Mouse (Mus musculus): ENCODE results near the gene Shb.

The Shb gene

GRCm38 (mm10) chr4:45532375-45532774, at the start of gene Shb:
Gene Shb (minus strand): TSS chr4:45532470.
- no peak for DNase-seq (ENCODE audit: low read depth)

DNA sequence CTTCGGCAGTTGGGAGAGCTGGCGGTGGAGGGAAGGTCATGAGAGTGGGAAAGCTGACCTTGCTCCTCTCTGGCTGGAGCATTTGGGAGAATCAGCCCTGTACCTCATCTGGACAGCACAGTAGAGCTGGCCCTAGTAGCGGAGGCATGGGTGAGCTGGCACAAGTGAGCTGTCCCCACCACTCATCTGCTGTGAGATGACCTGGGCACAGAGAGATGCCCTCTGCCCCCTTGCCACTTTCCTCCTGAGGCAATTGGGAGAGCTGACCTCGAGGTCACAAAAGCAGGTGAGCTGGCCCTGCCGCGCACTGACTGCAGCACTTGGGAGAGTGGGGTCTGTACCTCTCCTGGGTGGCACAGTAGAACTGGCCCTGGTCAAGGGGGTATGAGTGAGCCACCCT, 48.8 kb upstream of the Shb start:
- DNase-seq (ENCODE audit: low read depth) = no peak

GRCm38 (mm10) chr4:45578554-45579370, 46.5 kb upstream of the Shb start:
- DNase-seq (ENCODE audit: low read depth) = no peak

DNA sequence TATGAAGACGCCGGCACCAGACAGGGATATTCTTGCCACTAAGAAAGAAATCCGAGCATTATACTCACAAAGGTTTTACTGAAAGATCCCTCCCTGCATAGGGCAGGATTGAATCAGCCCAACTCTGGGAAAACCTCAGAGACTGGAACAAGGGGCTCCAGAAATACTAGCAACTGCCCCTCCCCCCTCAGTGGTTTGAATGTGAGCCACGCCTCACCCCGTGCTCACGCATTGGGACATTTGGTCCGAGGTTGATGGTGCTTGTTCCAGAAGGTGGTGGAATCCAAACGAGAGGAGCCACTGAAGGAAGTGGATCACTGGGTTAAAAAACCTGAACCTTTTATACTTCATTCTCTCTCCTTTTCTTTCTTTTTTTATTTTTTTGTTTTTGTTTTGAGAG, 45.4 kb upstream of the Shb start:
- no peak for DNase-seq (ENCODE audit: low read depth)

DNA sequence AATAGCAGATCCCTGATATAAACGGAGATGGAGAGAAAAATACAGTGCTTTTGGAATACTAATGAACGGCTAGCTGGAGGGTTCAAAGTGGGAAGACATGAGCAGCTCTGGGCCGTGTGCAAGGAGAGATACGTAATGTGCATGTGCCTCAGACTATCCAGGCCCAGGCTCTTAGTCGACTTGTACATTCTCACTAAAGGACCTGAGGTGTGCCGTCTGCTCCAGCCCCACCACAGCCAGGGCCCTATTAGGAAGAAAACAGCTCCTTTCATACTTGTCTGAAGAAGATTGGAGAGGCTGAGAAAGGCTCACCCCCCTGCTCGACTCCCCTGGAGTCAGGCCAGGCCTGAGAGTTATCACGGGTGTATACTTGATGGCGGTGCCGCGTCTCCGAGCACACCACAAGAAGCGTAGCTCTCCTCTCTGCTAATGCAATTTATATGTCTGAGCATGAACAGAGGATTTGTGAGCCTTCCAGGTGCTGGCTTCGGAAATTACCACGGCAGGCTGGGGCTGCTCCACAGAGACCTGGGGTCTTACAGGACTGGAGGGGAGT, 42.4 kb upstream of the Shb start:
- no peak for DNase-seq (ENCODE audit: low read depth)

DNA sequence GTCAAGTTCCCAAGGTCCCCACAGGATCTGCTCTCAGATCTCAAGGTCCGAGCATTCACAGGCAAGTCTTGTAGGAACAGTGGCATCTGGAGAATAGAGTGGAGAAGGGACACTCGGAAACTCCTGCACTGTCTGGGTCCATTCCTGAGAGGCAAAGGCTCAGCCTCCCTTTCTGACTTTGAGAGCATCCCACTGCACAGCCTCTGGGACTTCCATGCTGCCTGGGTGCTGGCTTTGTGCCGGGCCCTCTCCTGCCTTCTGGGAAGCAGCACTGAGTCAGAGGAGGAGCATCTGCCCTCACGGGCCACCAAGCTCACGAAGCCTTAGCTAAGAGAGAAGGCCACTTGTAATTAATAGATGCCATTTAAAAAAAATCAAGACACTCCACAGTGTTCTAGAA, 37.3 kb upstream of the Shb start:
- DNase-seq (ENCODE audit: low read depth) = no peak

DNA sequence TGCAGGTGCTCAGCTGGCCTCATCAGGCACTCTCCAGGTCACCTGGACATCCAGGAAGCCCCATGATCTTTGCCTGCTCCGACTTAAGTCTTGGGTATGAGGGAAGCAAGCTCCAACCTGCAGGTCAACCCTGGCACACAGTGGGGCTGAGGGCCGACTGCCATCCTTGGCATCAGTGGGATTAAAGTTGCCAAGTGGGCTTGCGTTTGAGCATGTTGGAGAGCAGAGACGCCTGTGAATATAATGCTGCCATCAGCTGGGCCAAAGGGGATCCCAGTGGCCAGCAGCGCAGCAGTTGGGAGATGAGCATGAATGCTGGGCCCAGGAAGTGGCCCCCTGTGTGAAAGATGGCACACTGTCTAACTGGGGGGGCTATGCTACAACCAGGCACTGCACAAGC, 25.9 kb upstream of the Shb start:
- no peak for DNase-seq (ENCODE audit: low read depth)

GRCm38 (mm10) chr4:45552571-45552970, 20.3 kb upstream of the Shb start:
- no peak for DNase-seq (ENCODE audit: low read depth)

GRCm38 (mm10) chr4:45550970-45551369, 18.7 kb upstream of the Shb start:
- DNase-seq (ENCODE audit: low read depth) = no peak

GRCm38 (mm10) chr4:45549514-45549913, 17.2 kb upstream of the Shb start:
- no peak for DNase-seq (ENCODE audit: low read depth)

GRCm38 (mm10) chr4:45545851-45546250, 13.6 kb upstream of the Shb start:
- no peak for DNase-seq (ENCODE audit: low read depth)

- no peak for DNase-seq (ENCODE audit: low read depth)
Measured at GRCm38 (mm10) chr4:45543481-45544051, 11.3 kb upstream of the Shb start.

DNA sequence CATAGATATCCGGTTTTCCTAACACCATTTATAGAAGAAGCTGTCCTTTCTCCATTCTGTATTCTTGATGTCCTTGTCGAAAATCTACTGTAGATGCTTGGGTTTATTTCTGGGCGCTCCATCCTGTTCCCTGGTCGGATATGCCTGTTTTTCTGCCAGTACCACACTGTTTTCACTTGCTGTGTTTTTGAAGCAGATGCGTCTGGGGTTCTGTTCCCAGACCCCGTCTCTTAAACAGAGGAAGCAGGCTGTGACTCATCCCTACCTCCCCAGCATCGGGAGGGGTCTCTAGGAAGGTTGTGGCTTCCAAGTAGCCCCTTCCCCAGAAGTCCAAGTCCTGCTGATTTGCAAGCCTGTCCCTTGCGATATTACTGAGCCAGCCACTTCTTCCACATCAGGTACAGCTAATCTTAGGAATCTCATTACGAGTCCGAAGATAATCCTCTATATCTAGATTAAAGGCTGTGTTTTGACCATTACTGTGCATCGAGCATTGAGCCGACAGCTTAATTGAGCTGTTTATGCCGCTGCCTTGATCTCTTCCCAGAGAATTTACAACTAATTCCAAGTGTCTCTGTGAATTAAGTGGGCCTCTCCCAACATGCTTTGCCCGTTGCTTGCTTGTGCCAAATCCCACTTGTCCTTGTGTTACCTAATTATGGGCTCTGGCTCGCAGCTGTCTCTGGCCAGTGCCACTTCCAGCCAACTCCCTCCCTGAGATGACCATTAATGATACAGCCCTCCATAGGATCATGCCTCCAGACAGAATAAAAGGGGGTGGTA, 8.1 kb upstream of the Shb start:
- DNase-seq (ENCODE audit: low read depth) = no peak

DNA sequence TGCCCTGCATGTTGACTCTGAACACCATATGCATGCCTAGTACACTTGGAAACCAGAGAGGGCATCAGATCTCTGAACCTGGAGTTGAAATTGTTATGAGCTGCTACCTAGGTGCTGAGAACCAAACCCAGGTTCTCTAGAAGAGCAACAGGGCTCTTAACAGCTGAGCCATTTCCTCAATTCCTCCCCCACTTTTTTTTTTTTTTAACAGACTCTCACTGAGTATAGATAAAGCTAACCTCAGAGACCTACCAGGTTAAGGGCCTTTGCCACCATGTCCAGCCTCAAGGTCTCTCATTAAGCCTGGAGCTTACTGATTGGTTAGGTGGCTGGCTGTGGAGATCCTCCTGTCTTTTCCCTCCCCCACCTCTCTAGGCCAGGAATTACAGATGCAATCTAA, 6.9 kb upstream of the Shb start:
- no peak for DNase-seq (ENCODE audit: low read depth)

- no peak for DNase-seq (ENCODE audit: low read depth)
Measured at GRCm38 (mm10) chr4:45533436-45533940, 1.2 kb upstream of the Shb start.

- DNase-seq (ENCODE audit: low read depth) = peak; percentile 75
Measured at GRCm38 (mm10) chr4:45530662-45531542, 1.4 kb downstream of the Shb start.

GRCm38 (mm10) chr4:45529986-45530597, 2.2 kb downstream of the Shb start:
- no peak for DNase-seq (ENCODE audit: low read depth)

- DNase-seq (ENCODE audit: low read depth) = no peak
Measured at GRCm38 (mm10) chr4:45529201-45529985, 2.9 kb downstream of the Shb start.

DNA sequence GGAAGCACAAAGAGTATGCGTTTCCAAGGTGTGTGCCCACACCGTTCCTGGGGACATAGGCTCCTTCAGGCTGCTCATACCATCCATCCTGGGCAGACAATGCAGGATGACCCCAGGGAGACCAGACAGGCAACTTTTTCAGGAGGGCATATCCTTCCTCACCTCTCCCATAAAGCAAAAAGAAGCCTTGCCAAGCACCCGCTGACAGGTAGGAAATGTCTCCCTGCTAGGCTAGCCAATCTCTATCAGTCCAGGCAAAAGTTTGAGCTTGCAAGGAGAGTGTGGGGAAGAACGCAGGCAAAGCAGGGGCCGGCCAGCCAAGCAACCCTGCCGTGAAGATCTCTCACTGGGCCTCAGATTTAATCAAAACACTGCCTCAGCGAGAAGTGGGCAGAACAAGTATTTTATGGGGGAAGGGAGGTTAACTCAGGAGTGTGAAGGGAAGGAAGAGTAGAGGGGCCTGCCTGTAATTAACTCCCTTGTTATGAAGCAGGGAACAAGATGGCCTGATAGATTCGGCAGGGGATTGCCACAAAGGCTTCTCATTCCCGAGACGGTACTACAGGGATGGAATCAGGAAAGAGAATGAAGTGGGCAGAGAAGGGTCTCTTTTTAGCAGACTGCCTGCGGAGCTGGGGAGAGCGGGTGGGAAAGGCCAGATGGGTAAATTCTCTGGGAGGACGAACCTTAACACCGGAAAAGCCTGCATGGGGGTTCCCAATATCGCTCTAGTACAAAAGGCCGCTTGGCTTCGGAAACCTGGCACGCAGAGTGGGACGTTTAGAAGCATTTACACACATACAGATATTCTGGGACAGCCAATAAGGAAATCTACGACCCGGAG, 3.7 kb downstream of the Shb start:
- DNase-seq (ENCODE audit: low read depth) = no peak

Measured in fibroblast of lung, adult 2 months (primary cell).